Mouse (Mus musculus): ENCODE measurements around the gene Tmem202. TPM values are rescaled to one million over a fixed set of nuclear protein-coding genes. Genes with fewer than 3 reads are reported as not detected.

Tmem202 gene
- polyA plus RNA-seq (2016; fragmentation: Nextera tagmentation; extraction: Ambion mirVana): not detected in 2 replicates

DNA sequence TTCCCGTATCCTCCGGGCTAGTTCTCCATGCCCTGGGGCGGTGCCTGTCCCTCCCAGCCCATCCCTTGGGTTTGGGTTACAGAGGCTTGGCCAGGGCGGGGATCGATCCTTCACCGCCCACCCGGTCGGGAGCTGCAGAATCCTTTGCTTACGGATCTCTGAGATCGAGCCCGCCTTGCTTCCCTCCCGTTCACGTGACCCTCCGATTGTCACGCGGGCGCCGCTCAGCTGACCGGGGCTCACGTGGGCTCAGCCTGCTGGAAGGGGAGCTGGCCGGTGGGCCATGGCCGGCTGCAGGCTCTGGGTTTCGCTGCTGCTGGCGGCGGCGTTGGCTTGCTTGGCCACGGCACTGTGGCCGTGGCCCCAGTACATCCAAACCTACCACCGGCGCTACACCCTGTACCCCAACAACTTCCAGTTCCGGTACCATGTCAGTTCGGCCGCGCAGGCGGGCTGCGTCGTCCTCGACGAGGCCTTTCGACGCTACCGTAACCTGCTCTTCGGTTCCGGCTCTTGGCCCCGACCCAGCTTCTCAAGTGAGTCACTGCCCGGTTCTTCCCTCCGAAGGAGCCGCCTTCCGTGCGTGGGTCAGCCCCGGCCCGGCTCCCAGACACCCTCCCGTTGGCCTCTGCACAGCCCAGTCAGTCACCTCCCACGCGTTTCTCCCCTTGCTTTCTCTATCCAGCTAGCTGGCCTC is at the start of gene Tmem202, which contains the start of gene Hexa:
Tmem202 (minus strand) TSS at position 407 of the 697 bp plus-strand sequence.
Hexa (plus strand) TSS at position 100 of the 697 bp plus-strand sequence.
- peak within 1 kb of the TSS; percentile 66 for H3K4me3 ChIP-seq
- peak; percentile 96 for DNase-seq (ENCODE audit: low spot score)
- H3K36me3 ChIP-seq: no peaks in the 10 kb centered on the region
- peak within 1 kb of the TSS; percentile 82 for H3K27ac ChIP-seq
- no peaks in the 10 kb centered on the region for H3K27me3 ChIP-seq (ENCODE audit: low read depth, poor library complexity, severe bottlenecking)
- 4% methylated on average over 55 of the region's 55 CpGs for WGBS
- H3K9me3 ChIP-seq (replicated peaks): no peaks in the 10 kb centered on the region
- H3K4me1 ChIP-seq: peaks cover 21% of the 10 kb centered on the region

DNA sequence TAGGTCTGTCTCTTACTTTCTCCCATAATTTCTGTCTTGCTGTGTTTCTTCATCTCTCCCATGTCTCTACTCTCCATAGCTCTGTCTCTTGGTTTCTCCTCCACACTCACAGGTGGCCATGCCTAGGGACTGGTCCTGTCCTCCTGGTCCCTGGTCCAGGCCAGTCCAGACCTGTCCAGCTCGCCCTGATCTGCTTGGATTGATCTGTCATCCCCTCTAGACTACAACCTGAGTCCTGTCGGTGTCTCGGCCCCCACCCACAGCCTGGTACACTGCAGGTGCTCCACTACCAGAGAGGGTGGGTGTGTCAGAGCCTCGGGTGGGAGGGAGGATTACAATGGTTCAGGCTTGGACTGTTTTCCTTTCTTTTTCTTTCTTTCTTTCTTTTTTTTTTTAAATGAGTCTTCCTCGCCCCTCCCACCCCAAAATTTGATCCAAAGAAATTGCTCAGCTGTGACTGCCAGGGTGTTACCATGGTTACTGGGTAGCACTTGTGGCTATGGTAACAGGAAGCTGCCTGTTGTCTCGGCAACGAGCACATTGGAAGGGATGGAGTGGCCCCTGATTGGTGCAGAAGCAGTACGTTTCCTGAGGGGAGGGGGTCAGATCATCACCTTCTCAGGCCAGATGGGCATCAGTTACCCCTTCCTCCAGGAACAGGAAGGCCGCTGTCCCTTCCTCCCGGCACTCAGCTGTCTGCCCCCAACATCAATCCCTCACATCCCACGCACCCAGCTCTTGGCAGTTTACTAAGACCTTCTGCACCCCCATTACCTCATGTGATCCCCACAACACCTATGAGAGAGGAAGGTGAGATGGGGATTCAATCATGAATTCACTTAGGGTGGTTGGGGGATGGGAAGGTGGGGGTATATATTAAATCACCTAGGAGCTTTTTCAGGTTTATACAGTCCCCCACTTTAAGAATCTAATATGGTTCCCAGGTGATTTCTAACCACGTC is 49.3 kb upstream of the Tmem202 start:
- no peaks in the 10 kb centered on the region for H3K9me3 ChIP-seq (replicated peaks)
- no peak overlapping the region for H3K27ac ChIP-seq
- peaks cover 22% of the 10 kb centered on the region for H3K27me3 ChIP-seq (ENCODE audit: low read depth, poor library complexity, severe bottlenecking)
- H3K36me3 ChIP-seq: no peaks in the 10 kb centered on the region
- 0 out of 2 replicates have a peak, but pooled peaks cover 3% of the 10 kb centered on the region for H3K4me1 ChIP-seq
- H3K4me3 ChIP-seq: no peak overlapping the region
- no peak for DNase-seq (ENCODE audit: low spot score)
- WGBS: 48% methylated on average over 12 of the region's 12 CpGs

DNA sequence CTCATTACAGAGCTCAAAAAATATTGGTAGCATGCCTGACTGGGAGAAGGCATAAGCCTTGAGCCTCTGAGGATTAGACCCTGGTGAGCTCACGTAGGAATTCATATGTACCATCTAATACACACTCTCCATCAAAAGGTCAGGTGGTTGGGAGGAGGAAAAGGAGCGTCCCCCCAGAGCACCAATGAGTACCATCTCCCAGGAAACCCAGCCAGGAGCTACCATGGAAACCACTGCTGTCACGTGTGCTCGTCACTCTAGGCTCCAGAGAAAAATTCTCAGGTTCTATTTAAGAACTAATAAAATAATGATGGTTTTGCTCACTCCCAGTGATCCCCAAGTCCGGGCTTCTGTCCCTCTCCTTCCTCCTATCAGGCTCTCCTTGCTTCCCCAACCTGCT is 48.6 kb upstream of the Tmem202 start:
- Histone ChIP-seq H3K4me3 (no peak overlapping the region), H3K27me3 (ENCODE audit: low read depth, poor library complexity, severe bottlenecking) (peaks cover 22% of the 10 kb centered on the region), H3K36me3 (no peaks in the 10 kb centered on the region), H3K9me3 (replicated peaks) (no peaks in the 10 kb centered on the region), H3K27ac (no peak overlapping the region), H3K4me1 (0 out of 2 replicates have a peak, but pooled peaks cover 3% of the 10 kb centered on the region)
- 70% methylated on average over 5 of the region's 5 CpGs for WGBS
- no peak for DNase-seq (ENCODE audit: low spot score)

DNA sequence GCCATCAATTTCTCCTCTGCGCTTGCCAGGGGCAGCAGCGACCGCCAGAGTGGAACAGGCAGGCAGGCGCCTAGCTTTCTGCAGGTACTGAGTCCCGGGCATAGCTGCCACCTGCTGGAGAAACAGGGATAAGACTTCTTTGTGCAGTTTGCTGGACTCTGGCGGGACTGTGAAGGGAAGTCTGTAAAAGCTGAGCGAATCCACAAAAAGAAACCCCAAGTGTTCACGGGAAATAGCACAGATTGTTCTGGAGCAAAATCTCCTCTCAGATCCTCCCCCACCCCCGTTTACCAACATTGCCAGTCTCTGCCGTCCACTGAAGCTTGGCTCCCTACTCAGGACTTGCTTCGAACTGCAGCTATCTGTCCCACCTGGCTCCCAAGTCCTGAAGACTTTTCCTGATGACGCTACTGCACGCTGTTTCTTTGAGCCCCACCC is 45.2 kb upstream of the Tmem202 start:
- no peak overlapping the region for H3K27ac ChIP-seq

DNA sequence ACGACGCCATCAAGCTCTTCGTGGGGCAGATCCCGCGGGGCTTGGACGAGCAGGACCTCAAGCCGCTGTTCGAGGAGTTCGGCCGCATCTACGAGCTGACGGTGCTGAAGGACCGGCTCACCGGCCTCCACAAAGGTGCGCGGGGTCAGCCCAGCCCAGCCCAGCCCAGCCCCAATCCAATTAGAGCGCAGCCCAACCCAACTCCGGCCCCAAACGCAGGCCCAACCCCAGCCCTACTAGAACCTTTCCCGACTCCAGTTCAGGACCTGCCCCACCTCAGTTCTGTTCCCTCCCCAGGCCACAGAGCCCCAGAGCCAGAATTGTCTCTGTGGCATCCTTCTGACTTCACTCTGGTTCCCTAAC is 38.8 kb upstream of the Tmem202 start:
- H3K27me3 ChIP-seq (ENCODE audit: low read depth, poor library complexity, severe bottlenecking): peaks cover 51% of the 10 kb centered on the region
- no peak overlapping the region for H3K27ac ChIP-seq
- no peaks in the 10 kb centered on the region for H3K9me3 ChIP-seq (replicated peaks)
- WGBS: 1% methylated on average over 20 of the region's 20 CpGs
- no peak for DNase-seq (ENCODE audit: low spot score)
- H3K36me3 ChIP-seq: no peaks in the 10 kb centered on the region
- peak overlapping the region; percentile 49 for H3K4me3 ChIP-seq
- H3K4me1 ChIP-seq: peaks cover 14% of the 10 kb centered on the region

More for the DNA sequence above, 45.2 kb upstream of the Tmem202 start:
- Histone ChIP-seq H3K36me3 (no peaks in the 10 kb centered on the region), H3K4me1 (0 out of 2 replicates have a peak, but pooled peaks cover 3% of the 10 kb centered on the region), H3K9me3 (replicated peaks) (no peaks in the 10 kb centered on the region), H3K27me3 (ENCODE audit: low read depth, poor library complexity, severe bottlenecking) (peaks cover 39% of the 10 kb centered on the region), H3K4me3 (peak overlapping the region; percentile 40)
- 7% methylated on average over 13 of the region's 13 CpGs for WGBS
- DNase-seq (ENCODE audit: low spot score): peak; percentile 81

DNA sequence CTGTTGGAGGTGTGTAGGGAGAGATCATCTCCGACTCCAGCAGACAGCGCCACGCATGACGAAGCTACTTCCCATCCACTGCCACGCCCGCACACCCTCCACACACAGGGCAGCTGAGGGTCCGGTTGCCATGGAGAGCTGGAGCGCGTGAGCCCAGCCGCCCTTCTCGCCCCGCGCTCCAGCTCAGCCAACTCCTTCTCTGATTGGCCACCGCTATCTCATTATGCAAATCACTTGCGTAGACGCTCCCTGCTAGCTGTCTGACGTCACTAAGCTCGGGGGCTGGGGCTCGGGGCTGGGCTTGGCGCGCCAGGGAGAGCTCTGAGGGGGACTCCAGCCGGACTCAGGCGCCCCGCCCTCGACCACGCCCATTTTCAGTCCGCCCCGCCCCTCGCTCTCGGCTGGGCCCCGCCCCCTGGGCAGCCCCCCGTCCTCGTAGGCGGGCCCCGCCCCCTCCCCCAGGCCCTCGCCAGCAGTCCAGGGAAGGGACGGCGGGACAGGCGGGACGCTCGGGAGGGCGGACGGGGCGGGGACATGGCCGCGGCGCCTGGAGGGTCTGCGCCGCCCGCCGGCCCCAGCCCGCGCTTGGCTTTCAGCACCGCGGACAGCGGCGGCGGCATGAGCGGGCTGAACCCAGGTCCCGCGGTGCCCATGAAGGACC is 38.3 kb upstream of the Tmem202 start, which contains the start of gene Celf6:
Celf6 (plus strand) TSS at position 74 of the 661 bp plus-strand sequence.
- under 1% methylated on average over 60 of the region's 61 CpGs for WGBS
- no peak within 1 kb of the TSS for H3K27ac ChIP-seq
- H3K4me1 ChIP-seq: peaks cover 14% of the 10 kb centered on the region
- no peaks in the 10 kb centered on the region for H3K9me3 ChIP-seq (replicated peaks)
- H3K27me3 ChIP-seq (ENCODE audit: low read depth, poor library complexity, severe bottlenecking): peaks cover 51% of the 10 kb centered on the region
- peak within 1 kb of the TSS; percentile 49 for H3K4me3 ChIP-seq
- no peaks in the 10 kb centered on the region for H3K36me3 ChIP-seq
- peak; percentile 100 for DNase-seq (ENCODE audit: low spot score)

DNA sequence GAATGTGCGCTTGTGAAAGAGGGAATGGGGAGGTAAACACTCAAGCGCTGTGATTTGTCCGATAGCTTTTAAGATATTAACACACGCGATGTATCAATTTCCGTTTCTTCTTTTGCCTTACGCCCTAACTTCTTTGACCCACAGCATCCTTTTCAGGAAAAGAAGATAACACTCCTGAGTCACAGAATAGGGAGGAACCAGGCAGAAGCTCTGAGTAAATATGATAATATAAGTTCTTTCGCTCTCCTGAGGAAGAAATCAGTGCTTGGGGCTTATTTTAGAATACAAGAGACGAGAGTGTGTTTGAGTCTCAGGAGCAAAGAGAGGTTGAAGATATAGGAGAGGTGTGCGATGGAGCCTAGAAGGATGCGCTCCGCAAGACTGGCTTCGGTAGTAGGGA is 37.8 kb upstream of the Tmem202 start:
- 18% methylated on average over 13 of the region's 13 CpGs for WGBS
- peaks cover 14% of the 10 kb centered on the region for H3K4me1 ChIP-seq
- no peak overlapping the region for H3K27ac ChIP-seq
- H3K36me3 ChIP-seq: no peaks in the 10 kb centered on the region
- peak overlapping the region; percentile 49 for H3K4me3 ChIP-seq
- no peak for DNase-seq (ENCODE audit: low spot score)
- H3K9me3 ChIP-seq (replicated peaks): no peaks in the 10 kb centered on the region
- peaks cover 51% of the 10 kb centered on the region for H3K27me3 ChIP-seq (ENCODE audit: low read depth, poor library complexity, severe bottlenecking)

DNA sequence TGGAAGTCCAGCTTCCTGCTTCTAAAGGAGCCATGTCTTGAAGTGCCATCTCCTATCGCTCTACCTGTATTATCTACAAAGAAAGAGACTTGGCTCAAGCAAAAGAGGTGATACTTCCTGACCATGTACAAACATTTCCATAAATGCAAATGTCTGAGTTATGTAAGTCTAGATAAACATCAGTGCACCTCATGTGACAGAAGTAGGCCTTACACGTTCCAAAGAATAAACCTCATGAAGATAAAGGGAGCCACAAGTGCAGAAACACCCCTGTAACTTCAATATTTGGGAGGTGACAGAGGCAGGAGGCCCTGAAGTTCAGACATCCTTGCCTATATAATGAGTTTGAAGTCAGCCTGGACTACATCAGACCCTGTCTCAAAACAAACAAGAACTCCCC is 32.2 kb upstream of the Tmem202 start:
- no peaks in the 10 kb centered on the region for H3K9me3 ChIP-seq (replicated peaks)
- WGBS: 83% methylated on average over 2 of the region's 2 CpGs
- H3K27ac ChIP-seq: no peak overlapping the region
- no peaks in the 10 kb centered on the region for H3K4me1 ChIP-seq
- no peak overlapping the region for H3K4me3 ChIP-seq
- no peaks in the 10 kb centered on the region for H3K36me3 ChIP-seq
- H3K27me3 ChIP-seq (ENCODE audit: low read depth, poor library complexity, severe bottlenecking): peaks cover 13% of the 10 kb centered on the region
- DNase-seq (ENCODE audit: low spot score): no peak

DNA sequence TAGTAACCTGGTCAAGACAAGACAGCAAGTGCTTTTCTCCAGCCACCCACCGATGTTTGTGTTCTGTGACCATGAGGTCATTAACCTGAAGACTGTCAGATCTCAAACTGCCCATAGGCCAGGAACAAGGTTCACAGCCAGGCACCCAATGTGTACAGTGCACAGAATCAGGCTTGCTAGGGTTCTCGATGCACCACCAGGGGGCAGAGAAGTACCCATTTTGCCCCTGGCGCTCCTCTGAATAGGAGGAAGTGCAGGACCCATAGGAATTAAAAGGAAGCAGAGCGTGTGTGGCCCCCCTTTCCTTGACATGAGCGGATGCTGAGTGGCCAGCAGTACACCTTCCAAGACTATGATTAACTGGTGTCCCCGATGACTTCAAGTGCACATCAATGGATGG is 27.5 kb upstream of the Tmem202 start:
- 34% methylated on average over 6 of the region's 6 CpGs for WGBS
- Histone ChIP-seq H3K27ac (no peak overlapping the region), H3K4me3 (no peak overlapping the region), H3K36me3 (peaks cover 30% of the 10 kb centered on the region), H3K4me1 (no peaks in the 10 kb centered on the region), H3K27me3 (ENCODE audit: low read depth, poor library complexity, severe bottlenecking) (no peaks in the 10 kb centered on the region), H3K9me3 (replicated peaks) (no peaks in the 10 kb centered on the region)
- DNase-seq (ENCODE audit: low spot score): peak; percentile 57

DNA sequence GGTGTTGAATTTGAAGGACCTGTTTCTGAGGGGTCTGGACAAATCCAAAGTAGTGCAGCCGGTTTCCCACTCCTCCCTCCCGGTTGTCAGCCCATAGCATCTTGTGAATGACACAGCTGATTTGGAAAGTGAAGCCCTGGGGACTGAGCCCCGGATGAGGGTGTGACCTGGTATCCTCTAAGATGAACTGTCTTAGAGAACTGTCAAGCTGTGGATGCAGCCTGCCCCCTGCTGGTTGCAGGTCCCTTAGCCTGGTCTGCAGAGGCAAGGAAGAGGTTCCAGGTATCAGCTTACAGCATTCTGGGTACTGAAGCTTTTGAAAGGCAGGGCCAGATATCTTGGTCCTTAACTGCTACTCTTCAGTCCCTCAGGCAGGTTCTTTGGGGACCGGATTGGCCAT is 26.0 kb upstream of the Tmem202 start:
- Histone ChIP-seq H3K4me1 (no peaks in the 10 kb centered on the region), H3K27me3 (ENCODE audit: low read depth, poor library complexity, severe bottlenecking) (no peaks in the 10 kb centered on the region), H3K4me3 (no peak overlapping the region), H3K27ac (no peak overlapping the region), H3K36me3 (peaks cover 45% of the 10 kb centered on the region), H3K9me3 (replicated peaks) (no peaks in the 10 kb centered on the region)
- DNase-seq (ENCODE audit: low spot score): peak; percentile 73
- WGBS: 28% methylated on average over 4 of the region's 4 CpGs

DNA sequence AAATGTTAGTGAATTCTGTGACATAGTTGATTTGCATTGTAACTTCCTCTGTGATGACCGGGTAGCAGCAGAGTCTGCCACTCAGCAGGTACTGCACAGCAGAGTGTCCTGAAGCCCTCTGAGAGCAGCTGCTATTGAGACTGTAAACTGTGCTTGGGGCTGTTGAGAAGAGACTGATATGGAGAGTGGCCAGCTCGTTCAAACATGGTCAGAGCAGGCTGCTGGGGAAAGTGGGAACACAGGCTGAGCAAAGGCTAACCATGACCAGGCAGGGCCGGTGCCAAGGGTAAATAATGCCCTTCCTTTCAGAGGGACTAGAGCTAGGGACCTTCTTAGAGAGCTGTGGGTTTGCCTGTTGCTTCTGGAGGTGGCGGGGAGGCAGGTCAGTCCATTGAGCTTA is 14.1 kb upstream of the Tmem202 start:
- Histone ChIP-seq H3K4me3 (no peak overlapping the region), H3K36me3 (peaks cover 50% of the 10 kb centered on the region), H3K27ac (no peak overlapping the region), H3K9me3 (replicated peaks) (no peaks in the 10 kb centered on the region), H3K4me1 (no peaks in the 10 kb centered on the region; the same call in 1 of the 2 replicates), H3K27me3 (ENCODE audit: low read depth, poor library complexity, severe bottlenecking) (no peaks in the 10 kb centered on the region)
- 91% methylated on average over 4 of the region's 4 CpGs for WGBS
- no peak for DNase-seq (ENCODE audit: low spot score)

DNA sequence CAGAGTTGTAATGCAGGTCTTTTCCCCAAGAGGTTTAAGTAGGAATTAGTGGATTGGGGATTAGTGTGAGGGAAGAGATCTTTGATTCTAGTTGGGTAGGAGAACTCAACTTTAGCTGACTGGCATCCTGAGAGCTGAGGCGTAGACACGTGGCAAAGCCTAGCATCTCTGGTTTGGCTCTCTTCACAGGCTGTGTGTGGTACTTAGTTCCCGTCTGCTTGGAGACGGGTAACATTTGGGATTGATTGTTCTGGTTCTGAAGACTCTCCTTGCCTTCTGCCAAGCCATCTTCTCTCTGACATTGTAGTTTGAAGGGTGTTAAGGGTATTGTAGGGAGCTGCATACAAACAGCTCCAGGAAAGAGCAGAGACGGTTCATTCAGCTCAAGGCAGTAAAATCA is 13.0 kb upstream of the Tmem202 start:
- H3K4me3 ChIP-seq: no peak overlapping the region
- peaks cover 39% of the 10 kb centered on the region for H3K36me3 ChIP-seq
- 87% methylated on average over 5 of the region's 5 CpGs for WGBS

More for the DNA sequence above, 13.0 kb upstream of the Tmem202 start:
- H3K9me3 ChIP-seq (replicated peaks): no peaks in the 10 kb centered on the region
- H3K4me1 ChIP-seq: no peaks in the 10 kb centered on the region; the same call in 1 of the 2 replicates
- no peak overlapping the region for H3K27ac ChIP-seq
- DNase-seq (ENCODE audit: low spot score): no peak
- no peaks in the 10 kb centered on the region for H3K27me3 ChIP-seq (ENCODE audit: low read depth, poor library complexity, severe bottlenecking)

All from limb, embryonic 10.5 days (tissue).